Mouse (Mus musculus): ENCODE data around the gene Chrna5.
A peak's percentile ranks its signal among the peaks of the same experiment; 100 is the strongest.

Chrna5 gene

GRCm38 (mm10) chr9:55023902-55024583, 43.4 kb downstream of the Chrna5 start:
- DNase-seq, result peak; percentile 85 to 89

- no peak for DNase-seq
Measured at GRCm38 (mm10) chr9:55025534-55026274, 45.0 kb downstream of the Chrna5 start.

- peak; percentile 21 to 35 for DNase-seq
Measured at GRCm38 (mm10) chr9:55026275-55026663, 45.6 kb downstream of the Chrna5 start, which contains the start of gene Chrna3. TSS of gene Chrna3 (minus strand) at chr9:55026562.

- no peak for DNase-seq
Measured at GRCm38 (mm10) chr9:55031435-55032167, 50.9 kb downstream of the Chrna5 start.

GRCm38 (mm10) chr9:55038948-55039347, 58.3 kb downstream of the Chrna5 start:
- no peak for DNase-seq

- no peak for DNase-seq
Measured at GRCm38 (mm10) chr9:55039983-55040382, 59.3 kb downstream of the Chrna5 start.

GRCm38 (mm10) chr9:55041389-55041788, 60.7 kb downstream of the Chrna5 start:
- DNase-seq, result no peak

- no peak for DNase-seq
Measured at GRCm38 (mm10) chr9:55043688-55044087, 63.0 kb downstream of the Chrna5 start.

- no peak for DNase-seq
Measured at GRCm38 (mm10) chr9:55045001-55045400, 64.3 kb downstream of the Chrna5 start.

- no peak for DNase-seq
Measured at GRCm38 (mm10) chr9:55046764-55047163, 66.1 kb downstream of the Chrna5 start.

- DNase-seq, result peak; percentile 18 to 29
Measured at GRCm38 (mm10) chr9:55048211-55048880, 67.7 kb downstream of the Chrna5 start, which contains the start of gene Chrnb4. TSS of gene Chrnb4 (minus strand) at chr9:55048779.

- no peak for DNase-seq
Measured at GRCm38 (mm10) chr9:55055386-55055930, 74.8 kb downstream of the Chrna5 start.

All from cerebellum, adult 18-20 months (tissue).